Mouse (Mus musculus) G1E (cell line): ENCODE data around the gene Cbx4.

ENCODE experiments used
- CTCF ChIP-seq: IDR thresholded peaks from 2 replicates; pipeline ENCODE4 v1.5.1; 2012; ENCODE audit warnings: low read depth, low read length, inconsistent platforms, mixed read lengths
- TAL1 ChIP-seq: conservative IDR thresholded peaks from 2 replicates; pipeline ENCODE4 v1.6.1; 2012; ENCODE audit warnings: low read depth, low read length, inconsistent platforms, mixed read lengths

DNA sequence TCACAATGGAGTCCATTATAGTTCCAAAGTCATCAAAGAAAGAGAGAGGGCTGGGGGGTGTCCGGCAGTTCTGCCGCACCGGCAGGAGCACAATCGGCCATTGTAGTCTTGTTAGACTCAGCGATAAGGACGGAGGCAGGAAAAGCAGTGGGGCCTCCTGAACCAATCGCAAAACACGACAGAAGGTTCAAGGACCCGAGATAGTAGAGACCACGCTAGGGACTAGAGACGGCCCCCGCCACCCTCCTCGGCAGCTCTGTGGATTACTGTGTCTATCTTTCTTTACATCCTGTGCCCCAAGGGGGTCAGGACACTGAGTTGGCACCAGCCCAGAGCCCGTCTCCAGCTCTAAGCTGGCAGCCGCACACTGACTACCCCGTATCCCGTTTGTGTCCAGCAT, 48.6 kb upstream of the Cbx4 start:
- TF ChIP-seq CTCF (no peak), TAL1 (no peak)
